Mouse (Mus musculus) heart, embryonic 14.5 days (tissue): ENCODE results near the gene Neu1. TPM values are rescaled to one million over a fixed set of nuclear protein-coding genes. Genes with fewer than 3 reads are reported as not detected.

Experiments used
- ATAC-seq: fragments of 200-750 bp; cut with Nextera tagmentation; 2 replicates; pipeline ENCODE4 v1.8.0; 2017; ENCODE audit warnings: low read depth, moderate TSS enrichment; ENCODE audit not compliant: insufficient number of reproducible peaks, insufficient read depth, low FRiP score
- H3K27ac ChIP-seq, 2 experiments: fragments of 200-500 bp in 1 of 2; fragments of 300-500 bp in 1 of 2; sonication (generic) in 1 of 2; replicated peaks in 1 of 2; 2 replicates each; pipeline ENCODE4 v1.5.1; 2012 to 2014; ENCODE audit warnings: low read depth in 2 of 2, low read length in 2 of 2, control low read depth in 1 of 2, mild to moderate bottlenecking in 1 of 2, mixed read lengths in 1 of 2; ENCODE audit not compliant: control insufficient read depth in 1 of 2, insufficient read depth in 1 of 2
- H3K27me3 ChIP-seq: fragments of 300-500 bp; sonication (generic); 2 replicates; pipeline ENCODE4 v1.6.1; 2014; ENCODE audit warnings: mild to moderate bottlenecking, low read length, control low read depth; ENCODE audit not compliant: control insufficient read depth, insufficient read depth
- H3K36me3 ChIP-seq: fragments of 300-500 bp; sonication (generic); 2 replicates; pipeline ENCODE4 v1.6.1; 2014; ENCODE audit warnings: mild to moderate bottlenecking, control low read depth, low read length, mixed read lengths; ENCODE audit not compliant: control insufficient read depth, insufficient read depth
- H3K4me1 ChIP-seq, 2 experiments: fragments of 200-500 bp in 1 of 2; fragments of 300-500 bp in 1 of 2; sonication (generic) in 1 of 2; 2 replicates each; pipeline ENCODE4 v1.6.1; 2012 to 2014; ENCODE audit warnings: low read length in 2 of 2, control low read depth in 1 of 2, mixed read lengths in 1 of 2; ENCODE audit not compliant: control insufficient read depth in 2 of 2, insufficient read depth in 2 of 2
- H3K4me2 ChIP-seq: fragments of 300-500 bp; sonication (generic); 2 replicates; pipeline ENCODE4 v1.6.1; 2014; ENCODE audit warnings: mild to moderate bottlenecking, low read length
- H3K4me3 ChIP-seq, 2 experiments: fragments of 200-500 bp in 1 of 2; fragments of 300-500 bp in 1 of 2; sonication (generic) in 1 of 2; 2 replicates each; pipeline ENCODE4 v1.5.1; 2012 to 2014; ENCODE audit warnings: low read length in 2 of 2, mild to moderate bottlenecking in 2 of 2, control low read depth in 1 of 2, low read depth in 1 of 2, moderate library complexity in 1 of 2; ENCODE audit not compliant: control insufficient read depth in 1 of 2, insufficient read depth in 1 of 2
- H3K9ac ChIP-seq: fragments of 300-500 bp; sonication (generic); 2 replicates; pipeline ENCODE4 v1.6.1; 2014; ENCODE audit warnings: mild to moderate bottlenecking, low read length
- H3K9me3 ChIP-seq: fragments of 300-500 bp; sonication (generic); 2 replicates; pipeline ENCODE4 v1.6.1; 2016; ENCODE audit warnings: low read length, control low read depth; ENCODE audit not compliant: control insufficient read depth
- WGBS: fragments of 180-500 bp; shearing (Covaris S2); extraction: QIAGEN DNeasy Blood & Tissue Kit; methylation state at CpG from one replicate; pipeline ENCODE4 v1.1.7; 2014; 5-methylcytosine and 5-hydroxymethylcytosine counted together
- polyA plus RNA-seq: library from polyadenylated mRNA; unstranded; fragments of >200 nt; fragmentation: Nextera tagmentation; extraction: Ambion mirVana; gene quantifications from 2 replicates; pipeline ENCODE4 v1.2.1, GENCODE M21; 2014

The Neu1 gene
- polyA plus RNA-seq, 1 experiment from 2014 or later: 14.6 TPM

- Histone ChIP-seq H3K27me3 (no peaks in the 10 kb centered on the region), H3K9ac (no peak overlapping the region), H3K27ac (no peak overlapping the region), H3K4me2 (no peak overlapping the region), H3K36me3 (no peaks in the 10 kb centered on the region), H3K4me3 (no peak overlapping the region), H3K9me3 (no peaks in the 10 kb centered on the region), H3K4me1 (no peaks in the 10 kb centered on the region)
- no peak for ATAC-seq
- 48% methylated on average over 6 of the region's 6 CpGs for WGBS
Measured at GRCm38 (mm10) chr17:34922939-34923338, 8.1 kb upstream of the Neu1 start.

- H3K4me1 ChIP-seq: peaks cover 0 to 2% of the 10 kb centered on the region in 2 experiments; a peak in 1 of 4 replicates
- H3K27me3 ChIP-seq: no peaks in the 10 kb centered on the region
- no peaks in the 10 kb centered on the region for H3K36me3 ChIP-seq
- no peak overlapping the region for H3K27ac ChIP-seq
- no peak for ATAC-seq
- no peak overlapping the region for H3K4me2 ChIP-seq
- 59% methylated on average over 5 of the region's 5 CpGs for WGBS
- H3K4me3 ChIP-seq: no peak overlapping the region
- H3K9me3 ChIP-seq: no peaks in the 10 kb centered on the region
- H3K9ac ChIP-seq: no peak overlapping the region
Measured at GRCm38 (mm10) chr17:34924258-34924657, 6.8 kb upstream of the Neu1 start.

- Histone ChIP-seq H3K4me1 (peaks cover 8 to 10% of the 10 kb centered on the region in 2 experiments; a peak in 3 of 4 replicates), H3K27me3 (no peaks in the 10 kb centered on the region), H3K36me3 (0 out of 2 replicates have a peak, but pooled peaks cover under 1% of the 10 kb centered on the region), H3K9ac (no peak overlapping the region), H3K27ac (no peak overlapping the region), H3K9me3 (no peaks in the 10 kb centered on the region), H3K4me2 (no peak overlapping the region), H3K4me3 (no peak overlapping the region)
- WGBS: 75% methylated on average over 18 of the region's 18 CpGs
- no peak for ATAC-seq
Measured at GRCm38 (mm10) chr17:34927306-34928019, 3.6 kb upstream of the Neu1 start.

GRCm38 (mm10) chr17:34928841-34929240, 2.2 kb upstream of the Neu1 start:
- H3K4me1 ChIP-seq: peaks cover 8 to 10% of the 10 kb centered on the region in 2 experiments; a peak in 3 of 4 replicates

GRCm38 (mm10) chr17:34931735-34932098, 664 bp downstream of the Neu1 start:
- H3K9me3 ChIP-seq: no peaks in the 10 kb centered on the region
- peak overlapping the region; percentile 99 for H3K4me2 ChIP-seq
- no peak for ATAC-seq
- peak overlapping the region; percentile 77 to 84 for H3K4me3 ChIP-seq
- H3K9ac ChIP-seq: peak overlapping the region; percentile 89
- H3K4me1 ChIP-seq: peaks cover 8 to 10% of the 10 kb centered on the region in 2 experiments; a peak in 3 of 4 replicates
- WGBS: 9% methylated on average over 14 of the region's 14 CpGs
- peak overlapping the region in 1 of 2 experiments; percentile 53; a peak in 2 of 4 replicates for H3K27ac ChIP-seq
- H3K27me3 ChIP-seq: no peaks in the 10 kb centered on the region
- peaks cover 21% of the 10 kb centered on the region for H3K36me3 ChIP-seq

More at GRCm38 (mm10) chr17:34928841-34929240, 2.2 kb upstream of the Neu1 start:
- no peak overlapping the region for H3K4me3 ChIP-seq
- ATAC-seq: no peak
- WGBS: 31% methylated on average over 4 of the region's 4 CpGs
- H3K36me3 ChIP-seq: 0 out of 2 replicates have a peak, but pooled peaks cover 6% of the 10 kb centered on the region
- no peaks in the 10 kb centered on the region for H3K9me3 ChIP-seq
- no peak overlapping the region for H3K27ac ChIP-seq
- H3K4me2 ChIP-seq: no peak overlapping the region
- no peak overlapping the region for H3K9ac ChIP-seq
- H3K27me3 ChIP-seq: no peaks in the 10 kb centered on the region

GRCm38 (mm10) chr17:34932287-34932686, 1.2 kb downstream of the Neu1 start:
- peaks cover 21% of the 10 kb centered on the region for H3K36me3 ChIP-seq
- 78% methylated on average over 8 of the region's 8 CpGs for WGBS
- H3K9ac ChIP-seq: peak overlapping the region; percentile 89
- H3K4me1 ChIP-seq: peaks cover 8 to 10% of the 10 kb centered on the region in 2 experiments; a peak in 3 of 4 replicates
- H3K4me2 ChIP-seq: peak overlapping the region; percentile 99
- no peak for ATAC-seq
- H3K4me3 ChIP-seq: peak overlapping the region; percentile 77 to 84; a peak in 2 of 4 replicates
- no peak overlapping the region for H3K27ac ChIP-seq
- no peaks in the 10 kb centered on the region for H3K9me3 ChIP-seq
- H3K27me3 ChIP-seq: no peaks in the 10 kb centered on the region

- Histone ChIP-seq H3K9ac (no peak overlapping the region), H3K27me3 (no peaks in the 10 kb centered on the region)
Measured at GRCm38 (mm10) chr17:34934031-34934430, 3.0 kb downstream of the Neu1 start.

More at GRCm38 (mm10) chr17:34934031-34934430, 3.0 kb downstream of the Neu1 start:
- H3K4me1 ChIP-seq: peaks cover 7 to 10% of the 10 kb centered on the region in 2 experiments; a peak in 3 of 4 replicates
- H3K27ac ChIP-seq: no peak overlapping the region; a peak in 1 of 4 replicates
- 70% methylated on average over 24 of the region's 24 CpGs for WGBS
- H3K4me3 ChIP-seq: no peak overlapping the region
- H3K9me3 ChIP-seq: no peaks in the 10 kb centered on the region
- H3K4me2 ChIP-seq: no peak overlapping the region
- peaks cover 21% of the 10 kb centered on the region for H3K36me3 ChIP-seq
- ATAC-seq: no peak
